Mouse (Mus musculus) intestine, embryonic 14.5 days (tissue): ENCODE data around the gene Ccdc92. TPM values are rescaled to one million over a fixed set of nuclear protein-coding genes. Genes with fewer than 3 reads are reported as not detected.

ENCODE experiments used
- polyA plus RNA-seq: library from polyadenylated mRNA; unstranded; fragments of >200 nt; fragmentation: Nextera tagmentation; extraction: Ambion mirVana; gene quantifications from 2 replicates; pipeline ENCODE4 v1.2.1, GENCODE M21; 2014

The Ccdc92 gene
- polyA plus RNA-seq, 1 experiment from 2014 or later: 6.8 TPM

Other genes with a start within 250 kb of the Ccdc92 start
- gene Atp6v0a2, start 233.8 kb downstream of the Ccdc92 start, polyA plus RNA-seq: 44.0 and 46.6 TPM in 2 replicates
- gene Dnah10, start 137.3 kb downstream of the Ccdc92 start, polyA plus RNA-seq: 0.11 TPM in 2 replicates
- 69.6 and 81.1 TPM in 2 replicates for gene Zfp664, start 267 bp upstream of the Ccdc92 start, polyA plus RNA-seq
- 3.0 and 4.7 TPM in 2 replicates for gene Rflna, start 140.8 kb upstream of the Ccdc92 start, polyA plus RNA-seq